Mouse (Mus musculus) stomach, embryonic 14.5 days (tissue): ENCODE results near the gene Pde6b. TPM values are rescaled to one million over a fixed set of nuclear protein-coding genes. Genes with fewer than 3 reads are reported as not detected.

Experiments used
- ATAC-seq: fragments of 200-750 bp; cut with Nextera tagmentation; 2 replicates; pipeline ENCODE4 v1.8.0; 2017; ENCODE audit warnings: low read depth, moderate TSS enrichment; ENCODE audit not compliant: insufficient number of reproducible peaks, insufficient read depth, low FRiP score
- H3K27ac ChIP-seq: fragments of 300-500 bp; sonication (generic); 2 replicates; pipeline ENCODE4 v1.5.1; 2014; ENCODE audit warnings: mild to moderate bottlenecking, low read length, moderate library complexity, mixed read lengths
- H3K27me3 ChIP-seq: fragments of 300-500 bp; sonication (generic); 2 replicates; pipeline ENCODE4 v1.6.1; 2014; ENCODE audit warnings: low read length, control low read depth, mixed read lengths; ENCODE audit not compliant: control insufficient read depth, insufficient read depth
- H3K36me3 ChIP-seq: fragments of 300-500 bp; sonication (generic); 2 replicates; pipeline ENCODE4 v1.6.1; 2014; ENCODE audit warnings: mild to moderate bottlenecking, control low read depth, low read length, moderate library complexity, mixed read lengths; ENCODE audit not compliant: control insufficient read depth, insufficient read depth
- H3K4me1 ChIP-seq: fragments of 300-500 bp; sonication (generic); 2 replicates; pipeline ENCODE4 v1.6.1; 2014; ENCODE audit warnings: low read length, control low read depth, mixed read lengths; ENCODE audit not compliant: control insufficient read depth, insufficient read depth
- H3K4me2 ChIP-seq: fragments of 300-500 bp; sonication (generic); replicated peaks from 2 replicates; pipeline ENCODE4 v1.6.1; 2014; ENCODE audit warnings: low read depth, low read length, control low read depth
- H3K4me3 ChIP-seq: fragments of 300-500 bp; sonication (generic); 2 replicates; pipeline ENCODE4 v1.5.1; 2014; ENCODE audit warnings: low read depth, low read length, control low read depth
- H3K9ac ChIP-seq: fragments of 300-500 bp; sonication (generic); replicated peaks from 2 replicates; pipeline ENCODE4 v1.6.1; 2014; ENCODE audit warnings: low read depth, mild to moderate bottlenecking, control low read depth, low read length, moderate library complexity, mixed read lengths
- H3K9me3 ChIP-seq: fragments of 300-500 bp; sonication (generic); 2 replicates; pipeline ENCODE4 v1.6.1; 2016; ENCODE audit warnings: low read depth, low read length, control low read depth; ENCODE audit not compliant: control insufficient read depth
- WGBS: fragments of 180-500 bp; shearing (Covaris S2); extraction: QIAGEN DNeasy Blood & Tissue Kit; methylation state at CpG from one replicate; pipeline ENCODE4 v1.1.7; 2014; 5-methylcytosine and 5-hydroxymethylcytosine counted together
- polyA plus RNA-seq: library from polyadenylated mRNA; unstranded; fragments of >200 nt; fragmentation: Nextera tagmentation; extraction: Ambion mirVana; gene quantifications from 2 replicates; pipeline ENCODE4 v1.2.1, GENCODE M21; 2014

Pde6b gene
- polyA plus RNA-seq, 1 experiment from 2014 or later, result 0.62 TPM

DNA sequence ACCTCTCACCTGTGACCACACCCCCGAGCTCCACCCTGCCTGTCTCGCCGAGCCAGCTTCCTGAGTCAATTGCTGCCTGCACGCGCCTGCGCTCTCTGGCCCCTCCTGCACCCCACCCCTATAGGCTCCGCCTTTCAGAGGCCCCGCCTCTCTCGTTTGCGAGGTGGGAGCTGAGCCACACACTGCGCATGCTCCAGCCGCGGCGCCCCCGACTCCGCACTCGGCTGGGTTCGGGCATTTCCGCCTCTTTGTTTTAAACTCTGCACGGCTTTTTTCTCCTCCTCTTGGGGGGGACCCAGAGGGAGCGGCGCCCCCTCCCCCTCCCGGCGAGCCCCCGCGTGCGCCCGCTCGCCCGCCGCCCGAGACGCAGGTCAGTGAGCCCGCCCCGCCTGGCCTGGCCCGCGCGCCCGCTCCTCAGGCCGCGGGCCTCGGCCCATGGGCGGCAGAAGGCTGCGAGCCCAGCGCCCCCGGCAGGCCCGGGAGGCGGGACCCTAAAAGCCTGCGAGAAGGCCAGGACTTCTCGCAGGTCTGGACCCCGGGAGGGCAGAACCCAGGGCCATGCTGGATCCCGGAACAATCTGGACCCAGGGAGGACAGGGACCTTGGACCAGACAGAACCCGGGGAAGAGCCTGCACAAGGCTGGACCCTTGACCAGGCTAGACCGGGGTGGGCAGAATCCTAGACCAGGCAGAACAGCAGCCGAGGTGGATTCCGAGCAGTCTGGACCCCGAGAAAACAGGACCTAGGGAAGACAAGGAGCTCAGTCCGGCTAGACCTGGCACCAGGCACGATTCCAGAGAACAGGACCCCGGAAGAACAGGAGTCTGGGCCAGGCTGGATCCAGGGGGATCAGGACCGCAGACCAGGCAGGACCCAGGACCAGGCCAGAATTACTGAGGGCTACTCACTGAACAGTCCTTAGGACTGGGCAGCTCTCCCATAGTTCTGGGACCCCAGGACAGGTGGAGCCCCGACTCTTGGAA lies 73.2 kb downstream of the Pde6b start, which contains the start of gene Pcgf3:
TSS of gene Pcgf3 (plus strand) at position 151 of the 984 bp plus-strand sequence.
- ATAC-seq, result peak; percentile 98
- Histone ChIP-seq H3K4me1 (peaks cover 17% of the 10 kb centered on the region), H3K9me3 (no peaks in the 10 kb centered on the region), H3K4me3 (peak within 1 kb of the TSS; percentile 96), H3K9ac (peak within 1 kb of the TSS; percentile 99), H3K27ac (peak within 1 kb of the TSS; percentile 84), H3K36me3 (no peaks in the 10 kb centered on the region), H3K4me2 (peak within 1 kb of the TSS; percentile 98), H3K27me3 (no peaks in the 10 kb centered on the region)
- 1% methylated on average over 58 of the region's 62 CpGs for WGBS

DNA sequence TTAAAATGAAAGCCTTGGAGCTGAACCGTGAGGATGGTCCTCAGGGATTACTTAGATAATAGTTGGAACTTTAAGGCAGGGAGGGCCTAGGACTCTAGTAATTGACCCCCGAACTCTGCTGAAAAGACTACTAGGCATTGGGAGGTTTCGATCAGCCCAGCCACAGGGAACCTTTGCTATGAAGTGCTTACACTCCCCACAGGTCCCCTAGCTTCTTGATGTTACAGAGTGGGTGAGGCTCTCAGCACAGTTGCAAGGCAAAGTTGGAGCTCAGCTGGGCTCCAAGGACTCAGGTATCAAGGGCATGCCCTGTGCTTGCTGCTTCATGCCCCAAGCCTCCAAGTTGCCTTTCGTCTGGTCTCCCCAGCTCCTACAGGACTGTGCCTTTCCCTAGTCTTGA lies 74.3 kb downstream of the Pde6b start:
- WGBS, result 31% methylated on average over 4 of the region's 4 CpGs
- H3K4me3 ChIP-seq, result peak overlapping the region; percentile 96
- no peak for ATAC-seq
- no peaks in the 10 kb centered on the region for H3K9me3 ChIP-seq
- H3K36me3 ChIP-seq, result no peaks in the 10 kb centered on the region
- peaks cover 17% of the 10 kb centered on the region for H3K4me1 ChIP-seq
- no peak overlapping the region; the same call in 1 of the 2 replicates for H3K27ac ChIP-seq
- peak overlapping the region; percentile 98 for H3K4me2 ChIP-seq
- H3K27me3 ChIP-seq, result no peaks in the 10 kb centered on the region
- H3K9ac ChIP-seq, result peak overlapping the region; percentile 99

DNA sequence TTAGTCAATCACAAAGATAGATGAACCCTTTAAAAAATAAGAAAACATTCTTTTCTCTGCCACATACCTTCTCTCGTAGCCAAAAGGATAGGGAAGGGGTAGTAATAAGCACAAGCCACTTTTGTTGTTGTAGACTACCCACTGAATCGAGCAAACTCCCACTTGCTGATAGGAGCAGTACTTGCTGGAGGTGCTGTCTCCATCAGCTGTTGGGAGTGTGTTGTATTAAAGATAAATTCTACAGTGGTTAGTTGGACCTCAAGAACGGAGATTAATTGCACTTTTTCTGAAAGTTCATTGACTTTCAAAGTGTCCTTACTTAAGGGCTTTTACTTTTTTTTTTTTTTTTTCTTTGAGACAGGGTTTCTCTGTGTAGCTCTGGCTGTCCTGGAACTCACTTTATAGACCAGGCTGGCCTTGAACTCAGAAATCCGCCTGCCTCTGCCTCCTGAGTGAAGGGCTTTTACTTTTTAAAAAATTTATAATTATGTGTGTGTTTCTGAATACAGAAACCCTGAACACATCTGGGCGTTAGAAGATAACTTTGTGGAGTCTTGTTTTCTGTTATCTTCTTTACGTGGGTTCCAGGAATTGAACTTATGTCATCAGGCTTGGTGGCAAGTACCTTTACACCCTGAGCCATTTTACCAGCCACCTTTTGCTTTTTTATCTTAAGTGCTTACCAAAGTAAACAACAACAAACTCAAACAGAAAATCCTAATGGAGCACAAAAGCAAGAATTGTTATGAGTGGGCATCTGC lies 77.1 kb downstream of the Pde6b start:
- Histone ChIP-seq H3K9me3 (no peaks in the 10 kb centered on the region), H3K27ac (no peak overlapping the region), H3K4me3 (no peak overlapping the region), H3K9ac (no peak overlapping the region), H3K4me1 (peaks cover 17% of the 10 kb centered on the region), H3K4me2 (no peak overlapping the region), H3K27me3 (no peaks in the 10 kb centered on the region), H3K36me3 (no peaks in the 10 kb centered on the region)
- WGBS, result 80% methylated on average over 6 of the region's 6 CpGs
- ATAC-seq, result no peak

DNA sequence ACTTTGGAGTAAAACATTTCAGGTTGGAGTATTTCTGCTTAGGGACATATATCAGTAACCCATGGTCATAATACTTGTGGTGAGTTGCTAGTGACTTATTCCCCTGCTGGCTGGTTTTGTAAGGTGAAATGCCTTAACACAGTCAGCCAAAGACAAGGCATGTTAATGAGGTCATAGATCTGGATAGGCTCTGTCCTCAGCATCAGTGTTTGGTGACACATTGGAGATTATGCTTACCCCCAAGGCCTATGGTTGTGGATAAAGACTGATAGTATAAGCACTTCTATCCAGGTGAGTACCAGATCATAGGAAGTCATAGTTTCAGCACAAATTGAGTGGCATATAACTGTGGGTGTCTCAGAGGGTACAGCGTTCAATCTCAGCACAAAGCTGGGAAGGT lies 78.5 kb downstream of the Pde6b start:
- H3K27ac ChIP-seq, result no peak overlapping the region
- no peaks in the 10 kb centered on the region for H3K27me3 ChIP-seq
- WGBS, result 97% methylated on average over 1 of the region's 1 CpGs
- H3K4me1 ChIP-seq, result peaks cover 17% of the 10 kb centered on the region
- no peak for ATAC-seq
- no peak overlapping the region for H3K4me2 ChIP-seq
- no peaks in the 10 kb centered on the region for H3K9me3 ChIP-seq
- H3K9ac ChIP-seq, result no peak overlapping the region
- H3K36me3 ChIP-seq, result peaks cover 2% of the 10 kb centered on the region; the same call in 1 of the 2 replicates
- H3K4me3 ChIP-seq, result no peak overlapping the region

DNA sequence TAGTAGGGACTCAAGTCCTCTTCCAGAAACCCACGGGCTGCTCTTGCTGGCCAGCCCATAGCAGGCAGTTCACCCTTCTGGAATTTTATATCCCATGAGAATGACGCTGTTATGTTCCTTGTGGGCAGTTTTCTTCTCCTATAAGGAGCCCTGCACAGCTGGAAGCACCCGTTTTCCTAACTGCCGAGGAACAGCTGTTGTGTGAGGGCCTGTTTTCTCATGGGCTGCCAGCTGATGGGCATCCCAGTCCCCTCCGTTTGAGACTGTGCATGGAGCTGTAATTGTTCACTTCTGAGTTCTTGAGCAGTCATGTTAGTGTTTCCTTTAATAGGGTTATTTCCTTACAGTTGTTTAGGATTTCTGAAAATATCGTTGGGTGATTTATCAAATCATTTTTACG lies 81.4 kb downstream of the Pde6b start:
- Histone ChIP-seq H3K27me3 (no peaks in the 10 kb centered on the region), H3K9ac (no peak overlapping the region), H3K4me2 (no peak overlapping the region), H3K4me1 (no peaks in the 10 kb centered on the region; the same call in 1 of the 2 replicates), H3K4me3 (no peak overlapping the region), H3K27ac (no peak overlapping the region), H3K9me3 (no peaks in the 10 kb centered on the region), H3K36me3 (peaks cover 32% of the 10 kb centered on the region)
- ATAC-seq, result no peak
- 74% methylated on average over 7 of the region's 7 CpGs for WGBS

DNA sequence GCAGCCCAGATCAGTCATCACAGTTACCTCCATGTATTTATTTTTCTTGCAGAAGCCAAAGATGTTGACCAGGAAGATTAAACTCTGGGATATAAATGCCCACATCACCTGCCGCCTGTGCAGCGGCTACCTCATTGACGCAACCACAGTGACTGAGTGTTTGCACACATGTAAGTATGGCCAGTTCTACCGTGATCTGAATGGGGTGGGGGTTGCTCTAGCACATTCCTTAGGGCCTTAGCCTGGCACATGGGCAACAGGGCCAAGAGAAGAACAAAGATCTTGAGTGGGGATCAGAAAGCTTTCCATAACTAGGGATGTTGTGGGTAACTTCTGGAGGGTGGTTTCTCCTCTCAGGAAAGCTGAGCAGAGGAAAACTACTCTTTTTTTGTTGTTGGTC lies 85.5 kb downstream of the Pde6b start:
- Histone ChIP-seq H3K4me3 (no peak overlapping the region), H3K4me1 (no peaks in the 10 kb centered on the region), H3K9ac (no peak overlapping the region), H3K27me3 (no peaks in the 10 kb centered on the region), H3K4me2 (no peak overlapping the region), H3K36me3 (peaks cover 69% of the 10 kb centered on the region), H3K9me3 (no peaks in the 10 kb centered on the region), H3K27ac (no peak overlapping the region)
- ATAC-seq, result no peak
- WGBS, result 84% methylated on average over 4 of the region's 4 CpGs

DNA sequence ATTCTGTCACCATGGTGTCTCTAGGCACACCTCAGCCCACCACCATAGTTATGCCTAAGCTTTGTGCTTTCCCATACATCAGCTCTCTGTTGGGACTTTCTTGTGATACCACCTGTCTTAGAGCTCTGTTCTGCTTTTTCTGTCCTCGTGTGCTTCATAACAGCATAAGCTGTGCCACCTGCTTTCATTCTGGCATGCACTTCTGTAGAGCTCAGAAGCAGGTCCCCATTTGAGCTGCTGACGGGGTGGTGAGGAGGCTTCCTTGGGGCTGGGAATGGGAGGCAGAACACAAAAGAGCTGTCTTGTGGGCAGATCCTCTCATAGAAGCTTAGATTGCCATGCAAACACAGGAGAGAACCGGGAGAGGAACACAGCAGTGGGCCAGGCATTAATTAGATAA lies 87.8 kb downstream of the Pde6b start:
- Histone ChIP-seq H3K27ac (no peak overlapping the region), H3K4me2 (no peak overlapping the region), H3K4me3 (no peak overlapping the region), H3K36me3 (peaks cover 75% of the 10 kb centered on the region), H3K27me3 (no peaks in the 10 kb centered on the region), H3K4me1 (no peaks in the 10 kb centered on the region), H3K9ac (no peak overlapping the region), H3K9me3 (no peaks in the 10 kb centered on the region)
- no peak for ATAC-seq
- WGBS, result 92% methylated on average over 3 of the region's 3 CpGs
